Mouse (Mus musculus) left cerebral cortex, adult 8-10 months (tissue): ENCODE results near the gene Gabra2. TPM values are rescaled to one million over a fixed set of nuclear protein-coding genes. Genes with fewer than 3 reads are reported as not detected.
A peak's percentile ranks its signal among the peaks of the same experiment; 100 is the strongest.

ENCODE experiments used
- DNase-seq, 2 experiments: peaks; one replicate each; pipeline ENCODE4 v3.0.0; 2022; ENCODE audit warnings: low spot score in 2 of 2
- total RNA-seq, 4 experiments: library from RNA; stranded (reverse); gene quantifications; 2 replicates each; pipeline ENCODE4 v1.2.4; 2022

The Gabra2 gene
- 10 to 100 TPM; 74.0 to 89.7 (median 74.9) TPM for total RNA-seq

DNA sequence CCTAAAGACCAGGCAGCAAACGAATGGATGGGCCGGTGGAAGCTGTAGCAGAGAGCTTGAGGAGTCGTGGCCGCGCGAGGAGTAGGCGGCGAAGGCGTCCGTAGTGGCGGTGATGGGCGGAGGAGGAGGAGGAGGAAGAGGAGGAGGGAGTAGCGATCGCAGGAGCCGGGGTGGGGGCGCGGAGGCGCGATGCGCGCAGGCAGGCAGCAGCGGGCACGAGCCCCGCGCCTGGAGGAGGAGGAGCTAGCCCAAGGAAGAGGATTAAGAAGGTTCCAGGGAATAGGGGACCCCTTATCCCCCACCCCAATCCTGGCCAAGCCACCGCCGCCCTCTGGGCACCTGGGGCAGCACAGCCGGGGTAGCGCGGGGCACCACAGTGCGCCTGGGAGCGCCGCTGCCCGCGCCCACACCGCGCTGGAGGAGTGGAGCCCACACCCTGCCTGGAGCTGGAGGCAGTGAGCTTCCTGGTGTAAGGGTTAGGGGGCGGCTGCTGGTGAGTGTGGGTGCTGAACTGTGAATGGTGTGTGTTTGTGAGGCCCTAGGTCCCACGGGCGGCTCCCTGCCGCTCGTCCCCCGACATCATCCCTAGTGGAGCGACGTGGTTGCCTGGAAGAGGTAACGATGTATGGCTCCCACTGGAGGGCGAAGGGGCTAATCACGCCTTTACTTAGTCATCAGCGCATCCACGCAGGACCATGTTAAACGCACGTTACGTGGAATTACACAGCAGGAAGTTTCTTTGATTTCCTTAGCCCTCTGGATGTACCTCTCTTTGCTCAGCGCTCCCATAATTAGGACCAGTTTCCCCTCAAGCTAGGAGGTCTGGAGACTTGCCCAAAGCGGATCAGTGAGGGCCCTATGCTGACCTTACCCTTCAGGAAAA is at the start of gene Gabra2:
Gabra2 (minus strand) TSS at position 125 of the 883 bp plus-strand sequence.
- DNase-seq: peak; percentile 75 to 80

DNA sequence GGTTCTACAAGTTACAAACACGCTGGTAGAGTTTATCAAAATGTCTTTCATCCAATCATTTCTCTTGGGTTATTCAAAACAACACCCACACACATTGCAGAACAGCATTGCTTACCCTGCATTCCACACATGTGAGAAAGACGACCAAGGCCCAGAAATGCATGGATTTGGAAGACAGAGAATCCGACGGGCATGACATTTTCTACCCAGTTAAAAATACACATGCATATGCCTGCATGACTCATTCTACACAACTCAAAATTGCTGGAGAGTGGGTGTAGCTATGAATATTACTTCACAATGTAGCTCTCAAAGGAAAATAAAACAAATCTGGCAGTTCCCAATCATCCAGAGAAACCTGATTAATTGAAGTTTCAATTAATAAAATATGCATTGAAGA is 41.0 kb upstream of the Gabra2 start:
- peak; percentile 8 to 73 for DNase-seq

DNA sequence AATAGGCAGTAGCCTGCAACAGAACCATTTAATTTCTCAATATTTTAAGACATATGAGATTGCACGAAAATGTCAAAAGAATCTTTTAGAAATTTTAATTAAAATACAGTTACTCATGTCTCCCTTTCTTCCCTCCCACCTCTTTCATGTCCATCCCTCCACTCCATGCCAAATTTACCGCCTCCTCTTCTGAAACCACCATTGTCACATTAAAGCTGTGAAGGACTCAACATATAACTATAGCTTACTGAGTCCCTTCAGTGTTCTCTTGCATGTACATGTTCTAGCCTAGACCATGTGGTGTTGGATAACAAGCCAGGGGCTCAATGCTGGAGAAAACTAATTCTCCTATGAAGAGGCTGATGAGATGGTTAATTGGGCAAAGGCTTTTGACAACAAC is 40.2 kb upstream of the Gabra2 start:
- no peak for DNase-seq

DNA sequence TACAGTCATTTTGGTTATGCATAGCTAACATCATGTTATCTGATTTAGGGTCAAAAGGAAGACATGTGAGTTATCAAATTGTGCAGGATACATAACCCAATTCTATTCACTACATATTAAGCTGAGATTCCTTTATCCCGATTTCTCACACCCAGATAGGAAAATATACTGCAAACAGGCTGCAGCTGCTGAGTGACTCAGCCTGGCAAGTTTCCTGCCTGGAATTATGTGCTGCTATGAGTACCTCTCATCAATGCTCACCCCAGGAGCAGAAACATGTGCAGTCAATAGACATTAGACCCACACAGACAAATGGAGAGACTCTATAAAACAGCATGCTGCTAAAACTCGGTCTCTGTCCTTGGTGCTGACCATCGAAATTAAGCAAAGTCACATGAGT is 32.1 kb upstream of the Gabra2 start:
- DNase-seq: peak in 1 of 2 experiments; percentile 22

DNA sequence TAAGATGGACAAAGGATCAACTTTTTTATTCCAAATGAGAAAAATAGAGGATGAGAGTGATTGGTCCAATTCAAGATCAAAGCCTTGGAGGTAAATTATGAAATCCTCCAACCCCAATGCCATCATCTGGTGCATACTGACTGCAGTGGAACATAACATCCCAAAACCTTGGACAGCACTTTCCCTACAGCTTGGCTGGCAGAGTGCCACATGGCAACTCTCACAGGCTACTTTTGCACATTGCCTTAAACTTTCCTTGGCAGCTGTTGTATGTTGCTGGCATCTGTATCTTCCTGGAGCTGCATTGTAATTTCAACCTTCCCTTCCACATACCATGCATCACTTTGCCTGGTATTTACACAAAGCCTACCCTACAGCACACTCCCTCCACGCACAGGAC is 19.6 kb upstream of the Gabra2 start:
- DNase-seq: no peak

DNA sequence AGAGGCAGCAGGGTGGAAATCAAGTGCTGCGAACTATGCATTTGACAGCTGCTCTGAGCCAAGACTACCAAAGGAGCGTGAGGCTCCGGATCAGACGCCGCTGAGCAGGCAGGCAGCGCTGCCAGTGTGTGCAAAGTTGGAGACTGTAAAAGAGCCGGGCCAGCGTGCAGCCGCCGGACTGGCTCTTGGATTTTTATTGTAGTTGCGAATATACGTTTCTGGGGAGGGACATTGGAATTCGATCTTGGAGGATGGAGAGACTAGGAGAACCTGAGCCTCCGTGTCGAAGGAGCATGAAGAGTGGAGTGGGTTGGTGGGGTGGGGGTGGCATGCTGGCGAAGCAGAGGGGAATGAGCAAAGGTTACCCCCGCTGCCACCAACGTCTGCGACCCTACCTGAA is 469 bp downstream of the Gabra2 start:
- DNase-seq: peak; percentile 39 to 61

DNA sequence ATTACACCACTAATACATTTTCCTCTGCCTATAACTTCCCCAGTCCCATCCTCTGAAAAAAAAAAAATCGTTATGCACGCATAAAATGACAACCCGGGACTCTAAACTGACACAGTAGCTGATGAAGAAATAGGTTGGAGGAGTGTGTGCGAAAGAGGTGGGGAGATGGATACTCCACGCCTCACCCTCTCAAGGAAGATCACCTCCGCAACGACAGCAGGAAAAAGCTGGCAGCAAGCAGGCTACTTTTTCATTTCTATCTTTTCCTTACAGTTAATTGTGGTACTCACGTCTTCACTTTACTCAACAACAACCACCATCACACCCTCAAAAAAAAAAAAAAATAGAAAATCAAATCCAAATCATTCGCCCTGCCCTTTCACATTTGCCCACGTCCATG is 873 bp downstream of the Gabra2 start:
- peak; percentile 20 to 36 for DNase-seq

DNA sequence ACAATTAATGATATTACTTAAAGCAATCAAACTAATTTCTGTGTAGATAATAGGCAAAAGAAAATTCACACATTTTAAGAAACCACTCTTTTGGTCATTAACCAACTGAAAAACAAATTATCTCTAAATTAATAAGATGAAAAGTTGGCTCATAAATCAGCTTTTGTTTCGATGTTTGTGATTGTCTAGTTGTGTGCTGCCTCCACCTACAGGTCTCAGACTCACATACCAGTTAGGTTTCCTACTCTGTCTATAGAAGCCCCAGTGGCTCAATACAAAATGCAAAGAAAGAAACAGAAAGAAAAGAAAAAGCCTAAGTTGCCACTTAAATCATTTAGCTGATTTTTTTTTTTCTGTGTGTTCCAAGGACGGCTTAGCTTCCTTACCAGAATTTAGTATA is 1.8 kb downstream of the Gabra2 start:
- DNase-seq: no peak

DNA sequence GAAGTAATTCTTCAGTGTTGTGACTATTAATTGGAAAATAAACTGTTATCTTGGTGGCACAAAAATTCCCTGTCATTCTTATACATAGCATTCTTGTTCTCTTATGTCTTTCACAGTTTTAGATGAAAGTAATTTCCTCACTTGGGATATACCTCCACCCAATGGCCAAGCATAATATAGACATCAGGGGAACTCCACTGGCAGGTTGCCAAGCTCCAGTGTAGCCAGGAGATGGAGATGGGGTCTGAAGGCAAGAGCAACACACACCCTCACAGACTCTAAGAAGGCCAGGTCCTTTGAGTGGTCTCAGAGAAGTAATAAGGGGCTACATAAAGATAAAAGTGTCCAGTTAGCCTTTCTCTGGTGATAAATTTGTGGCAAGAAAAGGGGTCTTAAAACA is 3.2 kb downstream of the Gabra2 start:
- DNase-seq: peak; percentile 13 to 20

DNA sequence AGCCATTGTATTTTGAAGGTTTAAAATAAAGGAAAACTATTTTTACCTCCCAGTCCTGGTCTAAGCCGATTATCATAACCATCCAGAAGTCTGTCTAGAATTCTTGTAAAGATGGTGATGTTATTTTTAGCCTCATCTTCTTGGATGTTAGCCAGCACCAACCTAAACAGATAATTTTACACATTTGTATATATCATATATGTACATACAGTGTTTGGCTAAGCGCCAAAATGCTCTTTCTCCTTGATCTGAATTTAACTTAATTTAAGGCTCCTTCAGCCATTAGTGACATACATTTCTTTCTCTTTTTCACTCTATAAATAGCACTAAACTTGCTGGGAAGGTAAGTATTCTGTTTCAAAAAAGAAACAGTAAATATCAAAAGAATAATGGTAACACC is 3.7 kb downstream of the Gabra2 start:
- no peak for DNase-seq

DNA sequence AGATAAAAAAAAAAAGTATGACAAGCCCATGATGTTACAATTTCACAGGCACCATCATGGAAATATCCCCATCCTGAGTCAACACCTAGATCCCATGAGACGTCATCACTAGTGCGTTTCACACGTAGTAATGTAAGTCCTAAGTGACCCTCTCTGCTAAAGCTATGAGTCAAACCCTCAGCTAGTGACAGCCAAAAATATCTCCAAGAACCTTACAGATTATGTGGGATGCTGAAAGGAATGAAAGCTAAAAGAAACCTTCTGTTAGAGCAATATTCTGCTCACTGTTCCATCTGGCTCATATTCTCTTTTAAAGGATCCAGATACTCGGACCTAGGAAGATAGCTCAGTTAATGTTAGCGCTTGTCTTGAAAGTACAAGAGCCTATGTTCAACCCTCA is 16.8 kb downstream of the Gabra2 start:
- peak in 1 of 2 experiments; percentile 13 for DNase-seq

DNA sequence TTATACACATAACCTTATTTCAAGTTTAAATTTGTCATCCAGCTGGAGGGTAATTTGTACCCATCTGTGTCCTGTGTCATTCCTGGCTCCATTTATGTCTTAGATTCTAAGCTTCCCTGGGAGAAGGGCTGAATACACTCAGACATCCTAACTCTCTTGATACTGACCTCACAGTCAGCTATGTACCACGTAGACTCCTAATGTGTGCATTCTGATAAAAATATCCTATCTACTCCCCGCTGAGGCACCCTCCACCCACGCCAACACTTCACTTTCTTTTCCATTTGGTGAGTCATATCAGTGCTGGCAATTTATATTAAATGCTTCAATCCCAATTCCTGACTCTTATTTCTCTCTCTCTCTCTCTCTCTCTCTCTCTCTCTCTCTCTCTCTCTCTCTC is 34.0 kb downstream of the Gabra2 start:
- DNase-seq: peak in 1 of 2 experiments; percentile 67

DNA sequence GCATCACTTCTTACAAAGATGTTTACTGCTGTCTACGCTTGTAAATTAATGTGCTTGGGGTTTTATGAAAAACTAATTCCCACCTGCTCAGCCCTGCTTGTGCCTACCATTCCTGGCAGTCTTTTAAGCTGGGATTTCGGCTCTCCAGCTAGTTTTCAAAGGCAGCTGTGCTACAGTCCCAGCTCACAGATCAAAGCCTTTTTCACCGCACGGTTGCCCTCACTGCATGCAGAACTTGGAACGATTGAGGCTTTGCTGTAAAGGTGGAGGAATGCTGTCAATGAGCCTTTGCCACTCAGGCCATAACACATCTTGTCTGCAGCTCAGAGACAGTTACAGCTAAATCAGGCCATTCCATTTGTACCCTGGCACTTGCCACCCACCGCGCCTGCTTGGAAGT is 37.6 kb downstream of the Gabra2 start:
- DNase-seq: no peak

DNA sequence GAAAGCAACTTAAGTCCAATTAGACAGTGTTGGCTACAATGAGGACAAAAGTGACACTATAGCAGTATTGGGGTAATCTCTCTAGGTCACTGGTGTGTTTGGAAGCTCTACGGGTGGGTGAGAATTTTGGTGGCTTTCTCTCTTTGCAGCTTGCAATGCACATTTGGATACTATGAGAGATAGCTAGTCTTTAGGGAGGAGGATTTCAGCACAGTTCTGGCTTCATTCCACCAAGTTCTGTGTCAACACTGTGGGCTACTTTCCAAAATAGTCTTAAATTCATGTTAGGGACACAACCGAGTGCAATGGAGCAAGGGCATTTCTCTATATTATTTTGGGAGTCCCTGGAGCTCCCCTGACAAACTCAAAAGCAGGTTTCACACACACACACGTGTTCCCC is 58.3 kb downstream of the Gabra2 start:
- no peak for DNase-seq

DNA sequence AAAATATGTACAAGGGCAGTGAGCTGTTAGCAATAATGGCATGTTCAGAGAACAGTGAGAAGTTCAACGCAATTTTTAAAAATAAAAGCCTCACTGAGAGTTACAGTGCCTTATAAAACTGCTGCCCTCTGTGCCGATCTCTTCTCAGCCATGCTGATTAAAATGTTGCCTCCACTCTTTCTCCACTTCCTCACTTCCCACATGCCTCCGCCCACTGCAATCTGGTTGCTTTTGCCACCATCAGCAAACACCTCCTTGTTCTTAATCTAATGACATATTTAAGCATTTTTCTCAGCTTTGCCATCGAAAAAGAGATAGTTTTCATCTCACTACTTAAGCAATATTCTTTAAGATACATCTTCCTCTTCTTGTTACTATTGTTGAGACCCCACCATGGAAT is 69.7 kb downstream of the Gabra2 start:
- peak; percentile 51 to 75 for DNase-seq

DNA sequence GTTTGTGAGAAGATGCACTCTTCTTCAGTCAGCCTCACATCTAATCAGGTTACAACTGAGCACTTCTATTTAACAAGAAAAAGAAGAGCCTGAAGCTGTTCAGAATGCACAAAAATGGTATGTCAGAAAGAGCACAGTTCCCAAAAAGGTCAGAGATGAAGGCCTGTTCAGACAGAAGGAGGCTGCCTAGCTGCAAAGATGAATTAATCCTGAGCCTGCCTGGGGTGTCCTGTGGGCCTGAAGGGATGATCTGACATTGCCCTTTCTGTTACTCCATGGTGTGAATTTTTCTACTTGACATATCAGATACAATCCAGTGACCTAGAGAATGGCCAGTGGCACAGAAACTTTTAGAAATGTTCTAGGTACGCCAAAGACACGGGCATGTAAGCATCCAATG is 83.9 kb downstream of the Gabra2 start:
- DNase-seq: no peak

DNA sequence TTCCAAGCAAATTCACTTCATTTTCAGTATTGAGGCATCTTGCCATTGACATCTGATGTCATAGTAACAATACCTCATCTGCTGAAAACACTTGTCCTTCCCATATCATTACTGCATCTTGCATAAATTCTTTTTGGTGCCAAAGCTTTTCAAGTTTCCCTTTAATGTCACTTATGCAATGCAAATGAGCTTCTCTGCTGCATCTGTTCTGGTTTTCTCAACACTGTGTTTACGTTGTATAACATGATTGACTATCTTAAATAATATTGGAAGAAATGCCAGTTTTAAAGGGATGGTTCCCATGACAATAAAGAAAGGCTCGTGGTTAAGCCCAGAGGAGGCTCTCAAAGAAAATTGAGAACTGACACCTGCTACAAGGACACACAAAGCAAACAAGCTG is 84.4 kb downstream of the Gabra2 start:
- DNase-seq: no peak

DNA sequence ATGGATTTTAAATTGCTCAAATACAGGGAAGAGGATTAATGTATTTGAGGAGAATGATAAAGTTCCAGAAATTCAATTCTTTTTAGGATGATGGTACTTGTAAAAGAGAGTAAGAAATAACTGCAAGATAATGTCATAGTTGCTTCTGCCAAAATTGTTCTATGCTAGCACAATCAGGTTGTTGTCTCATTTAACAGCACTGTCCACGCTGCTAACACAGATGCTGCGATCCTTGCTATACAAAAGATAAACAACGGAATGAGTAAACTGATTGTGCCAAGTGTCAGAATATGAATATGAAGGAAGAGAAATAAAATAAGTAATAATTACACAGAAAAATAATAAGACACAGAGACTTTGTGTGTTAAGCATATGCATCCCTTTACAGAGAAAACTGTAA is 84.9 kb downstream of the Gabra2 start:
- DNase-seq: no peak

DNA sequence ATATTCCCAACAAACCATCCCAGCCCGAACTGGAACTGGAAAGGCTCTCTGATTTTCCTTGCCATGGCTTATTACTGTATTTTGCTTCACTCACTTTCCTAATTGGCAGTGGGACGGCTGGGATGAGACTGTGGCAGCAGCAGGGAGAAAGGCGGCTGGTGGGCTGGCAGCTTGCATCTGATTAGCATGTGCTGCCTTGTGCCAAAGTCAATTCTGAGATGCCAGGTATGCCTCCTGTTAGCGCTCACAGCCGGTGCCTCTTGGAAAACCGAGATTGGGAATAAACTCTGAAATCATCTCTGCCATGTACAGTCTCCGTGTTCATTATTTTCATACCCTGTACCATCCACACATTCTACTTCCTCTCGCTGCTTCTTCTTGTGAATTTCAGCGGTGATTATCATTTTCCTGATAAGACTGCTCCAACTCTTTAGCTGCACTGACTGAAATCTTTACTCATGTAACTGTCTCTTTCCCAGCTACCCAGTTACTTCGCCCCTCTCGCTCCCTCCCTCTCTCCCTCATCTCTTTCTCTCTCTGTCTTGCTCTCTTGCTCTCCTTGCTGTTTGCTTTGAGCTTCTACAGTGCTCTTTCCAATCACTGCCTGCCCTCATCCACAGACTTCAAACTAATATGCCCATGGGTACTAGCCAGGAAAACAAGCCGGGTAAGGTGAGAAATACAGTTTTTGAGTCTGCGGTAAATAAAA is 99.9 kb downstream of the Gabra2 start:
- DNase-seq: peak; percentile 18 to 80

DNA sequence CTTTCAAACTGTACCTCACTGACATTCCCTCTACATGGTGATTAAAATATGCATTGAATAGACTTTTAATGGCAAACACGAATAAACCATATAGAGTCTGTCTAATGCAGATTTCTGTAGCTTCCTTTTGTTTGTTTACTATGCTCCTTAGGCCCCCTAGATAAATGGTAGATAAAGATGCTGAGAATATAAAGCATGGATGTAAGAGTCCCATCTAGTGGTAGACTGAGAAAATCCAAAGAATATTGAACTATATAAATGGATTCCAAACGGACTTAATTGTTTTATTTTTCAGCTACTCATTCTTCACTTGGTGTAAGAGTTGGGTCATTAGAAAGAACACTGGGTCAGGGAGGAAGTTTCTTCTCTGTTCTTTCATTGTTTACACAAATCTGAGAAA is 102.4 kb downstream of the Gabra2 start:
- DNase-seq: no peak

DNA sequence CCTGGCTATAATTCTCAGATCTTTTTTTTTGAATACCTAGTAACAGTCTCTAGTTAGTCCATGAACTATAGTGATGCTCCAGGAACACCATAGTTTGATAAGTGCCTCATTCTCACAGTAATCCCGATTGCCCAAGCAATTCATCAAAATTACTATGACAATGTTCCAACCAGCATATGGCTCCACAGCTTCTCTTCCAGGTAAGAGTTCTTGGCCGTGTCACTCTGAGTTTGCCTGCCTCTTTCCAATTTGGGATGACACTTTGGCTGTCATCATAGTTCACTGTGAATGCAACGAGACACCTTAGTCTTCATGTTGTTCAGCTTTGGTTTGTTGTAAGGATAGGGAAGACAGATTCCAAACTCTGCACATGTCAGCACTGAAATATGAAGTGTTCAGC is 104.8 kb downstream of the Gabra2 start:
- DNase-seq: no peak
